Mouse (Mus musculus): ENCODE measurements around the gene Apom.
A peak's percentile ranks its signal among the peaks of the same experiment; 100 is the strongest.

The Apom gene

GRCm38 (mm10) chr17:35131500-35132173, at the start of gene Apom:
Gene Apom (minus strand): TSS chr17:35132050.
- DNase-seq: no peak

- DNase-seq: no peak
These were observed 48.2 kb upstream of the Apom start for GRCm38 (mm10) chr17:35180093-35180492.

- DNase-seq: no peak
These were observed 46.7 kb upstream of the Apom start for GRCm38 (mm10) chr17:35178528-35178927.

GRCm38 (mm10) chr17:35175968-35176367, 44.1 kb upstream of the Apom start, which contains the start of gene Aif1:
Gene Aif1 (minus strand): TSS chr17:35176068.
- DNase-seq: no peak

GRCm38 (mm10) chr17:35175382-35175781, 43.5 kb upstream of the Apom start:
- DNase-seq: no peak

GRCm38 (mm10) chr17:35174201-35174977, 42.5 kb upstream of the Apom start:
- no peak for DNase-seq

- DNase-seq: no peak
These were observed 41.5 kb upstream of the Apom start for GRCm38 (mm10) chr17:35173329-35173728.

- peak; percentile 65 for DNase-seq
These were observed 40.8 kb upstream of the Apom start for GRCm38 (mm10) chr17:35172445-35173234.

GRCm38 (mm10) chr17:35168541-35169207, 36.8 kb upstream of the Apom start:
- DNase-seq: no peak

- no peak for DNase-seq
These were observed 35.9 kb upstream of the Apom start for GRCm38 (mm10) chr17:35167794-35168193.

- DNase-seq: peak; percentile 84
These were observed 34.6 kb upstream of the Apom start for GRCm38 (mm10) chr17:35166352-35167035.

- no peak for DNase-seq
These were observed 33.8 kb upstream of the Apom start for GRCm38 (mm10) chr17:35165451-35166155.

- peak; percentile 99 for DNase-seq
These were observed 33.0 kb upstream of the Apom start, which contains the start of gene Prrc2a for GRCm38 (mm10) chr17:35164568-35165450. Gene Prrc2a (minus strand): TSS chr17:35164897.

GRCm38 (mm10) chr17:35164218-35164567, 32.3 kb upstream of the Apom start:
- no peak for DNase-seq

- DNase-seq: no peak
These were observed 31.7 kb upstream of the Apom start for GRCm38 (mm10) chr17:35163326-35164081.

GRCm38 (mm10) chr17:35162730-35163129, 30.9 kb upstream of the Apom start:
- no peak for DNase-seq

- no peak for DNase-seq
These were observed 30.3 kb upstream of the Apom start for GRCm38 (mm10) chr17:35162121-35162520.

- no peak for DNase-seq
These were observed 29.6 kb upstream of the Apom start for GRCm38 (mm10) chr17:35161421-35161820.

- DNase-seq: no peak
These were observed 27.8 kb upstream of the Apom start for GRCm38 (mm10) chr17:35159638-35160037.
